Mouse (Mus musculus): ENCODE measurements at regions not wholly inside any gene's neighbourhood (a gene's known extent, or its start where the extent isn't known, plus 50 kb on each side); places are given as distances from the start of the nearest gene placed in this dataset.

DNA sequence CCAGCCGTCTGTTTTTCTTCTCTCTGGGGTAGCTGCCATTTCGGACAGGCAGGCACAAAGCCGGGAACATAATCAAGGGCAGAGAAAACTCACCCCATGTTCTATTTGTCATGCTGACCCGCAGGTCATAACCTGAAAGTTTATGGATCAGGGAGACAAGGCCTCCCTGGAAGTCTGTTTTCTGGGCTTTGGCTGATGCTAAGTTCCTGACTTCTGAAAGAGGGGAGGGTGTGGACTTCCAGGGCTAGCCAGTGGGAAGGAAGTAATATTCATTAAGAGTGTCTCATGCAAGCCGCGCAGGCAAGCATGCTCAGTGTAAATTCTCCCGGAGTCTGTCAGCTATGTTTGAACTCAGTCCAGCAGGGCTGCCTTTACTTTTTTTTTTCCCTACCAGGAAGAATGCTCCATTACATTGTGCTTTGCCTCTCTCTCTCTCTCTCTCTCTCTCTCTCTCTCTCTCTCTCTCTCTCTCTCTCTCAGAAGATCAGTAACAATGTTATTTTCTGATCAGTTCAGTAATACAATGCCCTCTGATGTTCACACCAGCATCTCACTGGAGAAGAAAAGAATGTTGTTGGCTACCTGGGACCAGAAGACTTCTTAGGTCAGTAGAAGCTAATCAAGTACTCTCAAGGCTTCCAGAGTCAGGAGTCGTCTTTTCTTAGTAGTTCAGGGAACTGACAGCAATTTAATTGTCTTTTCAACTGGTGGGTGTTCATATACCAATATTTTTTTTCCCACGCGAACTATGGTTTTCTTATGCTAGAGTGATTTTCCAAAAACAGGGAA, 165.5 kb upstream of the Ubash3b start:
- no peak for DNase-seq (ENCODE audit: low spot score in 2 of 2)

DNA sequence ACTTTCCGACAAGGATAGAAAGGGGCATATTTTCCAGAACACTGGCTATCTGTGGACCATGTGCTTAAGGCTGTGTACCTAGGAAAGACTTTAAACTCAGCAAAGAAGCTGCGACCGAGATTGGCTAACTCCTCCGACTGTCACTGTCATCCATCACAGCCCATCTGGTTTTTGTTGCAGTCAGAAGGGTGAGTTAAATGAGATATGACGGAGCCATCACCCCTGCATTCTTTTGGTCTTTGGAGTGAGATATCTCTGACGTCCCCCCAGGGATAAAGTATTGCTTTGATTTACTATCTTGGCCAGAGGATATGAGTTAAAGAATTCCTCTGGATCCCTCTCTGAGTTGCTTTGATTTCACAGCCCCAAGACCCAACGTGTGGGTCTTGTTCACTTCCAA, 160.0 kb upstream of the Ubash3b start:
- no peak for DNase-seq (ENCODE audit: low spot score in 2 of 2)

DNA sequence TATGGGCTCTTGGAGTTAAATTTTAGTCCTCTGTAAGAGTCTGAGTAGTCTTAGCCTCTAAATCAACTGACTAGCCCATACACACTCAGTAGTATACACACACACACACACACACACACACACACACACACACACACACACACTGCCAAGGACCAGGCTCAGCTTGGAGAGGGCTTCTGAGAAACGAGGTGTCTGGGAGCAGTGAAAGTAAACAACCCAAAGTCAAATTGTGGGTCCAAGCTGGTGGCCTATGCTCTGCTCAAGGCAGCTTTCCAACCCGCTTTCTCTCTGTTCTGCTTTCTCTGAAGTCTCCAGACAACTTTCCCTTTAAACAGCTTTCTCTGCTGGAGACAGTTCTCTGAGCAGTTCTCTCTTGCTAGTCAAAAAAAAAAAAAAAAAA, 157.6 kb upstream of the Ubash3b start:
- DNase-seq (ENCODE audit: low spot score in 2 of 2), result no peak

- DNase-seq (ENCODE audit: low spot score in 2 of 2), result no peak
Measured at GRCm38 (mm10) chr9:41306229-41306628, 144.7 kb upstream of the Ubash3b start.

- no peak for DNase-seq (ENCODE audit: low spot score in 2 of 2)
Measured at GRCm38 (mm10) chr9:41303494-41303828, 142.0 kb upstream of the Ubash3b start.

- DNase-seq (ENCODE audit: low spot score in 2 of 2), result peak in 1 of 2 experiments; percentile 10
Measured at GRCm38 (mm10) chr9:41302809-41303493, 141.5 kb upstream of the Ubash3b start.

GRCm38 (mm10) chr9:41286145-41286468, 124.6 kb upstream of the Ubash3b start:
- DNase-seq (ENCODE audit: low spot score in 2 of 2), result no peak

DNA sequence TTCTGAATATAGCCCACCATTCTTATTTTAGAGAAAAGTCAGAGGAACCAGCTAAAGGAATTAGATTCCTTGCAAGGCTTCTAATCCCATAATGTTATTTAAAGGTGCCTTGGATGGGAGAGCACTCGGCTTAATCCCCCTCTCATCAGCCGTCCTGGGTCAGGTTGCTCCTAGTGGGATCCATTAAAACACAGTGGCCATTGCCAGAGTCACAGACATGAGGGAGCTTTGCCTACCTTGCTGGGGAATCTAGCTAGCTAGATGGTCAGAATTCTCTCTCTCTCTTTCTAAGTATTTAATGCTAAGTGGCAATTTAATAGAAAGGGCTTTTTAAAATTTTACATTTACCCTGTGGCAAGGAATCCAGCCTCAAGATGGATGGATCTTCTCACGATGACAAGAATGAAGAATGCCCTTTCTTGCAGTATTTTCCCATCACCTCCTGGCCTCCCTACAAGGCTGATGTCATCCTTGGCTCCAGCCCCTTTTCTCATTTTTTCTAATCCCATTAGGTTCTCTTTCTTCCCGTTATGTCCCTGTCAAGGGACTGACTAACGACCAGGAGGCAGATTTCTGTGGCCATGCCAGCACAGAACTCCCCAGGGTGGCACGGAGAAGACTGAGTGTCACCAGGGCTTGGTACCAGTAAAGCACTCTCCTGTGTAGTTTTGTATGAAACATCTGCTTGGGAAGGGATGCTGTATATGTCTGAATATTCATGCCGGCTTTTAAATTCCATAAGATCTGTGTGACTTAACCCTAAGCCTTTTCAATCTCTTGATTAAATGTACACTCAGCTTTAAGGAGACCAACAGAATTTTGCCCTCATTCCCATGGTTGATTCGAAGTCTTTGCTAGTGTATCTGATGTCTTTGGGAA, 124.0 kb upstream of the Ubash3b start:
- DNase-seq (ENCODE audit: low spot score in 2 of 2), result no peak

GRCm38 (mm10) chr9:41277726-41278125, 116.2 kb upstream of the Ubash3b start:
- no peak for DNase-seq (ENCODE audit: low spot score in 2 of 2)

- DNase-seq (ENCODE audit: low spot score in 2 of 2), result no peak
Measured at GRCm38 (mm10) chr9:41273839-41274271, 112.4 kb upstream of the Ubash3b start.

DNA sequence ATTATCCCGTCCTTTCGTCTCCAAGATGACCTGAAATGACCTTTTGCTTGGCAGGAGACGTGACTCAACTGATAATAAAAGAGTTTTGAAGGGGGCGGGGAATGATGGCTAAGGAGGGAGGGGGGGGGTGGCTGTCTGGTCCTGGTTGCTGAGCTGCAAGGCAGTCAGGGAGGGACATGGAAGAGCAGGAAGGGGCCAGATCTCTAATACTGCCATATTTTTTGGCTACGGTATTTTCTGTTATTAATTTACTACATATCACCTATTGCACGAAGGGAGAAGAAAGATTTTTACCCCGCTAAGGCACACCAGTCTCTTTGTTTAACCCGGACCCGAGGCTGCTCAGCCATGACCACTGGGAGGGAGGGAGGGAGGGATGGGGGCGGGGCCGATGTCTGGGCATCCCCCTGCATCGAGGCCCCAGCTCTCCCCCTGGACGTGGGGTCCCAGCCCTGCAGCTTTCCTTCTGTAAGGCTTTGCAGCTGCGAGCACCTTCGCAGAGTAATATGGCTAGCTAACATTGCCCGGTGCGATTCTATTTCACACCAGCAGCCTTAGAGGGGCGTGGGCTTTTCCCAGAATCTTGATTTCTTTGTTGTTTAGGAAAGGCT, 111.8 kb upstream of the Ubash3b start:
- no peak for DNase-seq (ENCODE audit: low spot score in 2 of 2)

GRCm38 (mm10) chr9:41272596-41272995, 111.1 kb upstream of the Ubash3b start:
- DNase-seq (ENCODE audit: low spot score in 2 of 2), result no peak

DNA sequence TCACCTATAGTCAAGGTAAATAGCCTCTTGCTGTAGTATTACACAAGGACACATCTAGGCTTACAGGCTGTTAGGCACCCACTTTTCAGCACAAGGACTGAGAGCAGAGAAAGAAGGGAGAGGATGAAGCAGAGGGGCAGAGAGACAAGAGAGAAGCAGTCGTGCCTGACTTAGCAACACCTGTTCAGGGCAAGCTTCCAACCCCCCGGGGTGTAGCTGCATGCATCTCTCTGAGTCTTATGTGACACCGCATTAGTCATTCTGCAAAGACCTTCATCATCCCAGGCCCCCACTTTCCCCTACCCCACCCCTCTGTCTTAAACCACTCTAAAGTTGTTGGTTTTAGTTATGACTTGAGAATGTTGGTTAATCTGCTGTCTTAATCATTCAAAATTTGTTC, 106.6 kb upstream of the Ubash3b start:
- DNase-seq (ENCODE audit: low spot score in 2 of 2), result no peak

- no peak for DNase-seq (ENCODE audit: low spot score in 2 of 2)
Measured at GRCm38 (mm10) chr9:41264485-41264884, 103.0 kb upstream of the Ubash3b start.

- no peak for DNase-seq (ENCODE audit: low spot score in 2 of 2)
Measured at GRCm38 (mm10) chr9:41257244-41257643, 95.7 kb upstream of the Ubash3b start.

DNA sequence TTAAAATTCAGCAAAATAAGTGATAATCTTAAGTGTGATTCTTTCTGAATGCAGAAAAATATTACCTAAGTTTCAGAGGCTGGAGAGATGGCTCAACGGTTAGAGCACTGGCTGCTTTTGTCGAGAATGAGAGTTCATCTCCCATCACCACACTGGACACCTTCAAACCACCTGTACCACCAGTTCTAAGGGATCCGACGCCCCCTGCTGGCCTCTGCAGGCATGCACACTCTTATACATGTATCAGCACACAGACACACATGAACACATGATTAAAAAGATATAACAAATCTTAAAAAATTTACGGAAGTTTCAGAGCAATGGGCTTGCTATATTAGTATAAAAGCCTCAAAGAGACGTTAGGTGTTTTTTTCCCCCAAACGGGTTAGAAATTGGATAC, 80.9 kb upstream of the Ubash3b start:
- DNase-seq (ENCODE audit: low spot score in 2 of 2), result no peak

- DNase-seq (ENCODE audit: low spot score in 2 of 2), result no peak
Measured at GRCm38 (mm10) chr9:41239097-41239451, 77.6 kb upstream of the Ubash3b start.

- no peak for DNase-seq (ENCODE audit: low spot score in 2 of 2)
Measured at GRCm38 (mm10) chr9:41238395-41239096, 77.0 kb upstream of the Ubash3b start.

GRCm38 (mm10) chr9:41237265-41237664, 75.8 kb upstream of the Ubash3b start:
- no peak for DNase-seq (ENCODE audit: low spot score in 2 of 2)

DNA sequence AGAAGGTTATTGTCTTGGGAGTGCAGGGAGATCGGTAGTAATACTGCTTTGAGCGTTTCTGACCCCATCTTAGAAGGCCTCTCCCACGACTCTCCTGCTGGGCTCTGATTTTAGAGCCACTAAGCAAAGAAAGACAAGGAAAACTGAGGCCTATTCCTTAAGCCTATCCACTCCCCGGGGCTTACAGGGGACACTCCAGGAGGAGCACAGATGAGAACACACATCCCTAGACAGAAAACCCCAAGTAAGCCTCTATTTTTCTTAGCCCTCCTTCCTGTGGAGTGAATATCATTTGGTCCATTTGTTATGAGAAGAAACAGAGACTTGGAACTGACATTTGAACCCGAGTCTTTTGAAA, 67.7 kb upstream of the Ubash3b start:
- no peak for DNase-seq (ENCODE audit: low spot score in 2 of 2)

GRCm38 (mm10) chr9:41228425-41229224, 67.1 kb upstream of the Ubash3b start:
- DNase-seq (ENCODE audit: low spot score in 2 of 2), result peak; percentile 69 to 95

Measured in left cerebral cortex, adult 9 months (tissue).